Mouse (Mus musculus) induced T-regulatory cell, adult 2 months (primary cell): ENCODE results near the gene Atrnl1.
A peak's percentile ranks its signal among the peaks of the same experiment; 100 is the strongest.
"Not testable (repeated sequence)": the region's sequence is repeated elsewhere in the genome, so short reads cannot be mapped to it uniquely, and the experiment has no call there.

ENCODE experiments used
- DNase-seq: peaks from one replicate; pipeline ENCODE4 v3.0.0-alpha.2; 2012; ENCODE audit warnings: low read depth

Atrnl1 gene

GRCm38 (mm10) chr19:58023216-58023825 is 412.5 kb downstream of the Atrnl1 start:
- DNase-seq: no peak

- DNase-seq: no peak
These were observed 414.2 kb downstream of the Atrnl1 start for GRCm38 (mm10) chr19:58025053-58025452.

GRCm38 (mm10) chr19:58029661-58030060 is 418.8 kb downstream of the Atrnl1 start:
- no peak for DNase-seq

GRCm38 (mm10) chr19:58033241-58033640 is 422.4 kb downstream of the Atrnl1 start:
- no peak for DNase-seq

- no peak for DNase-seq
These were observed 425.3 kb downstream of the Atrnl1 start for GRCm38 (mm10) chr19:58036166-58036565.

GRCm38 (mm10) chr19:58043120-58043519 is 432.3 kb downstream of the Atrnl1 start:
- DNase-seq: no peak

GRCm38 (mm10) chr19:58043550-58043949 is 432.7 kb downstream of the Atrnl1 start:
- no peak for DNase-seq

- DNase-seq: no peak
These were observed 434.0 kb downstream of the Atrnl1 start for GRCm38 (mm10) chr19:58044816-58045215.

GRCm38 (mm10) chr19:58046656-58047055 is 435.8 kb downstream of the Atrnl1 start:
- DNase-seq: no peak

GRCm38 (mm10) chr19:58050410-58050809 is 439.6 kb downstream of the Atrnl1 start:
- not testable (repeated sequence) for DNase-seq

GRCm38 (mm10) chr19:58050986-58051385 is 440.2 kb downstream of the Atrnl1 start:
- DNase-seq: no peak

GRCm38 (mm10) chr19:58051905-58052304 is 441.1 kb downstream of the Atrnl1 start:
- DNase-seq: no peak

GRCm38 (mm10) chr19:58052444-58053135 is 441.8 kb downstream of the Atrnl1 start:
- no peak for DNase-seq

- no peak for DNase-seq
These were observed 448.9 kb downstream of the Atrnl1 start for GRCm38 (mm10) chr19:58059719-58060118.

GRCm38 (mm10) chr19:58060199-58060853 is 449.5 kb downstream of the Atrnl1 start:
- DNase-seq: no peak

GRCm38 (mm10) chr19:58060854-58061358 is 450.1 kb downstream of the Atrnl1 start:
- DNase-seq: no peak

- no peak for DNase-seq
These were observed 451.1 kb downstream of the Atrnl1 start for GRCm38 (mm10) chr19:58061933-58062332.

- no peak for DNase-seq
These were observed 452.7 kb downstream of the Atrnl1 start for GRCm38 (mm10) chr19:58063541-58063940.

GRCm38 (mm10) chr19:58064116-58065000 is 453.5 kb downstream of the Atrnl1 start:
- DNase-seq: peak; percentile 6

GRCm38 (mm10) chr19:58065001-58065314 is 454.1 kb downstream of the Atrnl1 start:
- peak; percentile 14 for DNase-seq

- peak; percentile 3 for DNase-seq
These were observed 454.7 kb downstream of the Atrnl1 start for GRCm38 (mm10) chr19:58065514-58065913.

- DNase-seq: no peak
These were observed 457.3 kb downstream of the Atrnl1 start for GRCm38 (mm10) chr19:58068114-58068513.
